Mouse (Mus musculus): ENCODE measurements at regions not wholly inside any gene's neighbourhood (a gene's known extent, or its start where the extent isn't known, plus 50 kb on each side); places are given as distances from the start of the nearest gene placed in this dataset.

- TF ChIP-seq KAT2A (conservative IDR thresholded peaks at IDR 0.05; ENCODE audit: low read depth, low read length), result no peak
- TF ChIP-seq MYC (IDR thresholded peaks at IDR 0.05; ENCODE audit: low read depth, low read length), result no peak
- TF ChIP-seq MXI1 (IDR thresholded peaks at IDR 0.05; ENCODE audit: low read depth, low read length), result no peak
- TF ChIP-seq USF2 (IDR thresholded peaks at IDR 0.05; ENCODE audit: borderline replicate concordance in 1 of 2, insufficient read depth in 1 of 2, low read depth in 1 of 2, low read length in 2 of 2), result no peak
- TF ChIP-seq RCOR1 (IDR thresholded peaks at IDR 0.05; ENCODE audit: low read depth, low read length), result no peak
- TF ChIP-seq POLR2AphosphoS2 (IDR thresholded peaks at IDR 0.05; ENCODE audit: low read length), result no peak
- no peak for TF ChIP-seq GATA1 (IDR thresholded peaks at IDR 0.05; ENCODE audit: low read depth, low read length)
- no peak for TF ChIP-seq JUND (IDR thresholded peaks at IDR 0.05; ENCODE audit: low read depth, low read length)
- TF ChIP-seq CHD2 (IDR thresholded peaks at IDR 0.05; ENCODE audit: low read length), result no peak
- TF ChIP-seq ZNF384 (IDR thresholded peaks at IDR 0.05; ENCODE audit: low read depth, low read length), result no peak
- no peak for TF ChIP-seq POLR2A (IDR thresholded peaks at IDR 0.05; ENCODE audit: control insufficient read depth in 1 of 2, insufficient read depth in 1 of 2, low read depth in 1 of 2, low read length in 2 of 2, poor library complexity in 1 of 2)
- TF ChIP-seq SMC3 (IDR thresholded peaks at IDR 0.05; ENCODE audit: low read depth, low read length), result no peak
- TF ChIP-seq CHD1 (IDR thresholded peaks at IDR 0.05; ENCODE audit: low read depth, low read length), result no peak
These were observed 146.0 kb downstream of the Bcat1 start for GRCm38 (mm10) chr6:144929959-144930358.

GRCm38 (mm10) chr6:144929262-144929855 lies 146.6 kb downstream of the Bcat1 start:
- H3K79me2 ChIP-seq (ENCODE audit: control insufficient read depth, insufficient read depth, low read length, poor library complexity), result no peaks in the 10 kb centered on the region
- H3K36me3 ChIP-seq (ENCODE audit: control insufficient read depth in 1 of 2, insufficient read depth in 2 of 2, low read length in 2 of 2), result no peaks in the 10 kb centered on the region
- H3K27me3 ChIP-seq (ENCODE audit: control insufficient read depth in 1 of 2, insufficient read depth in 2 of 2, low read length in 2 of 2), result no peaks in the 10 kb centered on the region
- TF ChIP-seq EP300 (IDR thresholded peaks at IDR 0.05; ENCODE audit: low read depth in 1 of 2, low read length in 2 of 2), result no peak
- no peak for TF ChIP-seq MXI1 (IDR thresholded peaks at IDR 0.05; ENCODE audit: low read depth, low read length)
- no peak for TF ChIP-seq CHD1 (IDR thresholded peaks at IDR 0.05; ENCODE audit: low read depth, low read length)
- DNase-seq (ENCODE audit: low read depth, low spot score), result no peak
- H3K4me1 ChIP-seq (ENCODE audit: control insufficient read depth in 1 of 2, insufficient read depth in 2 of 2, low read length in 2 of 2), result no peaks in the 10 kb centered on the region
- no peaks in the 10 kb centered on the region for H3K9me3 ChIP-seq (replicated peaks; ENCODE audit: insufficient read depth, low read length)
- no peak overlapping the region for H3K4me3 ChIP-seq (ENCODE audit: control insufficient read depth in 1 of 2, insufficient read depth in 1 of 2, low read depth in 2 of 2, low read length in 2 of 2)
- no peak overlapping the region for H3K9ac ChIP-seq (ENCODE audit: control insufficient read depth, low read depth, low read length, poor library complexity, severe bottlenecking)
- H3K27ac ChIP-seq (ENCODE audit: control insufficient read depth, low read depth, low read length), result no peak overlapping the region

More at GRCm38 (mm10) chr6:144929959-144930358, 146.0 kb downstream of the Bcat1 start:
- Histone ChIP-seq H3K4me1 (ENCODE audit: control insufficient read depth in 1 of 2, insufficient read depth in 2 of 2, low read length in 2 of 2) (no peaks in the 10 kb centered on the region), H3K36me3 (ENCODE audit: control insufficient read depth in 1 of 2, insufficient read depth in 2 of 2, low read length in 2 of 2) (no peaks in the 10 kb centered on the region), H3K27me3 (ENCODE audit: control insufficient read depth in 1 of 2, insufficient read depth in 2 of 2, low read length in 2 of 2) (no peaks in the 10 kb centered on the region), H3K79me2 (ENCODE audit: control insufficient read depth, insufficient read depth, low read length, poor library complexity) (no peaks in the 10 kb centered on the region), H3K4me3 (ENCODE audit: control insufficient read depth in 1 of 2, insufficient read depth in 1 of 2, low read depth in 2 of 2, low read length in 2 of 2) (no peak overlapping the region), H3K9me3 (replicated peaks; ENCODE audit: insufficient read depth, low read length) (no peaks in the 10 kb centered on the region), H3K9ac (ENCODE audit: control insufficient read depth, low read depth, low read length, poor library complexity, severe bottlenecking) (no peak overlapping the region), H3K27ac (ENCODE audit: control insufficient read depth, low read depth, low read length) (no peak overlapping the region)
- no peak for DNase-seq (ENCODE audit: low read depth, low spot score)

GRCm38 (mm10) chr6:144927599-144927998 lies 145.8 kb upstream of the Sox5 start:
- Histone ChIP-seq H3K4me3 (ENCODE audit: control insufficient read depth in 1 of 2, insufficient read depth in 1 of 2, low read depth in 2 of 2, low read length in 2 of 2) (no peak overlapping the region), H3K27me3 (ENCODE audit: control insufficient read depth in 1 of 2, insufficient read depth in 2 of 2, low read length in 2 of 2) (no peaks in the 10 kb centered on the region), H3K36me3 (ENCODE audit: control insufficient read depth in 1 of 2, insufficient read depth in 2 of 2, low read length in 2 of 2) (no peaks in the 10 kb centered on the region), H3K9me3 (replicated peaks; ENCODE audit: insufficient read depth, low read length) (no peaks in the 10 kb centered on the region), H3K79me2 (ENCODE audit: control insufficient read depth, insufficient read depth, low read length, poor library complexity) (no peaks in the 10 kb centered on the region), H3K9ac (ENCODE audit: control insufficient read depth, low read depth, low read length, poor library complexity, severe bottlenecking) (no peak overlapping the region), H3K27ac (ENCODE audit: control insufficient read depth, low read depth, low read length) (no peak overlapping the region), H3K4me1 (ENCODE audit: control insufficient read depth in 1 of 2, insufficient read depth in 2 of 2, low read length in 2 of 2) (no peaks in the 10 kb centered on the region)
- DNase-seq (ENCODE audit: low read depth, low spot score), result no peak
- TF ChIP-seq NRF1 (IDR thresholded peaks at IDR 0.05; ENCODE audit: insufficient read depth, low read depth, low read length, poor library complexity, severe bottlenecking) (no peak), MYC (IDR thresholded peaks at IDR 0.05; ENCODE audit: low read depth, low read length) (no peak), UBTF (IDR thresholded peaks at IDR 0.05; ENCODE audit: borderline replicate concordance, insufficient read depth, low read depth, low read length) (no peak), GABPA (IDR thresholded peaks at IDR 0.05; ENCODE audit: low read depth, low read length) (no peak), TAL1 (IDR thresholded peaks at IDR 0.05; ENCODE audit: low read length) (no peak), CHD1 (IDR thresholded peaks at IDR 0.05; ENCODE audit: low read depth, low read length) (no peak), CTCF (IDR thresholded peaks at IDR 0.05 in 2 of 3, conservative IDR thresholded peaks at IDR 0.05 in 1 of 3; ENCODE audit: control insufficient read depth in 1 of 3, insufficient read depth in 1 of 3, low read depth in 2 of 3, low read length in 3 of 3, poor library complexity in 1 of 3, severe bottlenecking in 1 of 3) (no peak), RAD21 (IDR thresholded peaks at IDR 0.05; ENCODE audit: low read depth, low read length) (no peak), MAFK (IDR thresholded peaks at IDR 0.05; ENCODE audit: borderline replicate concordance, low read depth, low read length) (no peak), ELF1 (IDR thresholded peaks at IDR 0.05; ENCODE audit: low read depth, low read length) (no peak), ZMIZ1 (IDR thresholded peaks at IDR 0.05; ENCODE audit: low read depth, low read length) (no peak), POLR2AphosphoS5 (IDR thresholded peaks at IDR 0.05; ENCODE audit: borderline replicate concordance, low read depth, low read length) (no peak), BHLHE40 (IDR thresholded peaks at IDR 0.05; ENCODE audit: borderline replicate concordance, low read depth, low read length) (no peak), ZNF384 (IDR thresholded peaks at IDR 0.05; ENCODE audit: low read depth, low read length) (no peak), MAZ (IDR thresholded peaks at IDR 0.05; ENCODE audit: low read depth, low read length) (no peak)
